Mouse (Mus musculus) adrenal gland, postnatal 10 days (tissue): ENCODE measurements around the gene Lsamp. TPM values are rescaled to one million over a fixed set of nuclear protein-coding genes. Genes with fewer than 3 reads are reported as not detected.

Source experiments
- DNase-seq: peaks from one replicate; pipeline ENCODE4 v3.0.0; 2021; ENCODE audit warnings: mixed read lengths
- long read RNA-seq, 2 experiments: library from polyadenylated mRNA; stranded (forward); transcript quantifications; one replicate each; pipeline ENCODE4 v2.0.0; 2021
- total RNA-seq, 2 experiments: library from RNA; stranded (reverse); gene quantifications; 2 replicates each; pipeline ENCODE4 v1.2.3; 2021

Gene Lsamp
- total RNA-seq, result 10 to 100 TPM in 1 of 2 experiments, 1 to 10 TPM in 1; 4.9 to 10.3 TPM
- long read RNA-seq, experiment 1, partial matches to known transcripts, result 0 of 5 reads
- long read RNA-seq, experiment 1, other reads (novel, unspliced or antisense), result 5 of 5 reads
- long read RNA-seq, experiment 2, result 0 reads

DNA sequence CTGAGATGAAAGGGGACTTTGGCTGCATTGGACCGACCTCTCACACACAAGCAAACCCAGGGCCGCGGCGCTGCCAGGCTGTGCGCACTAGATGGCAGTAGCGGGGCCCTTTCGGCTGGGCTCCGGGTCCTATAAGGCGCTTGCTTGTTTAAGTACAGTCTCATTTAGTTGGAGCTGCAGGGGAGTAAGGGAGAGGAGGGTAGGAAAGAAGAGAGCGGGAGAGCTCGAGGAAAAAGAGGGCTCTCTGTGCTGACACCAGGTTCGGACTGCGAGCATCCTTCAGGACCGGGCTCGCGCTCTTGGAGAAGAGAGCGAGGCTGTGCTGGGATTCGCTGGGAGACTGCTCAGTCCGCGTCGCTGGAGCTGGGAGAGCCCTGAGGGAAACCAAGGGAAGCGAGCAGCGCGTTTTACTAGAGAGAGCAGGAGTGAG is at the start of gene Lsamp:
Lsamp (plus strand) TSS at position 157 of the 430 bp plus-strand sequence.
- peak; percentile 83 for DNase-seq

- no peak for DNase-seq
Observed at GRCm38 (mm10) chr16:39957686-39958085, 26.5 kb upstream of the Lsamp start.

DNA sequence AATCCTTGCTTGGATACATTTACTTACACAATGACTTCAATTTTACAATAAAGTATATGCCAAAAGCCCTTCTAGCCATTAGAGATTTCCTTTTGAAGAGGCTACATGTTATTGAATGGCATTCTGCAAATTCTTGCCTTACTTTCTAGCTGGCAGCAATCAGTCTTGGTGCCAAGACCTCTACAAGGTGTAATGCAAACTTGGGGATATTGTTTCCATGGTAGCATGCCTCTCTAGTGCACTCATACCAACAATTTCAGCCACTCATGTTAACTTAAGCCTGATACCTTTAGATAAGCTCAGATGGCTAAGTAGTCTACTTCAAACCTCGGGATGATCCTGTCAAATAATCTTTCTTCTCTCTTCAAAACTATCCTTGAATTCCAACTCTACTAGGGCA is 11.4 kb upstream of the Lsamp start:
- no peak for DNase-seq

GRCm38 (mm10) chr16:39984635-39985291 is 602 bp downstream of the Lsamp start:
- peak; percentile 10 for DNase-seq

- peak; percentile 8 for DNase-seq
Observed at GRCm38 (mm10) chr16:39988466-39988865, 4.3 kb downstream of the Lsamp start.

DNA sequence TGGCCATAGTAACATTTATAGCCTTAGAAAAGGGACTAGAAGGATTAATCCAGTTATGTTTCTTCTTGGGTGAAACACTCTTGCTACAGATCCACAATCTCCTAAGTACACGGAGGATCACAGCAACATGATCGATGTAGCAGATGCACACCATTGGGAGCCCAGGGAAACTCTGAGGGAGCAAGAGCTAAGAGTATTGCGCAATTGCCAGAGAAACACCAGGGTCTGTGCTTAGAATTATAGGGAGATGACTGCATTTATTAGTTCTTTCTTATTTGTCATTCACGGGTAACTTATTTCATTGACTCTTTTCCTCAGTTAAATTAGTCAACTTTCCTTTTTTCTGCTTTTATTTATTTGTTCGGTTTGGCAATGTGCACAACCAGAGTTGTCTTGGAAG is 10.7 kb downstream of the Lsamp start:
- DNase-seq, result no peak

DNA sequence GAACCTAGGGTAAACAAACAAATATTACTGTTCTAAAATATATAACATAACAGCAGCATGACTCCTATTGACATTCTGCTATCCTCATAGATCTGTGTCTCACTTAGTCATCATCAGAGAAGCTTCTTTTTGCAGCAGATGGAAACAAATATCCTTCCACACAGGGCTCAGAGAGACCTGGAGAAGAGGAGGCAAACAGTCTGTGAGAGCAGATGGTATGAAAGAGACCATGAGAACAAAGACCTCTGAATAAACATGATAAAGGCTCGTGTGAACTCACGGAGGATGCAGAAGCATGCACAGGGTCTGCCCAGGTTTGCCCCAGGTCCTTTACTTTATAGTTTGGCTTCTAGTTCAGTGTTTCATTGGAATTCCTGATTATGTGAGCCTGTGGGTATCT is 24.6 kb downstream of the Lsamp start:
- DNase-seq, result no peak

GRCm38 (mm10) chr16:40011106-40011505 is 26.9 kb downstream of the Lsamp start:
- DNase-seq, result no peak

- no peak for DNase-seq
Observed at GRCm38 (mm10) chr16:40022611-40023010, 38.5 kb downstream of the Lsamp start.

- DNase-seq, result no peak
Observed at GRCm38 (mm10) chr16:40036719-40037118, 52.6 kb downstream of the Lsamp start.

- no peak for DNase-seq
Observed at GRCm38 (mm10) chr16:40059546-40059945, 75.4 kb downstream of the Lsamp start.

- no peak for DNase-seq
Observed at GRCm38 (mm10) chr16:40059968-40060367, 75.8 kb downstream of the Lsamp start.

DNA sequence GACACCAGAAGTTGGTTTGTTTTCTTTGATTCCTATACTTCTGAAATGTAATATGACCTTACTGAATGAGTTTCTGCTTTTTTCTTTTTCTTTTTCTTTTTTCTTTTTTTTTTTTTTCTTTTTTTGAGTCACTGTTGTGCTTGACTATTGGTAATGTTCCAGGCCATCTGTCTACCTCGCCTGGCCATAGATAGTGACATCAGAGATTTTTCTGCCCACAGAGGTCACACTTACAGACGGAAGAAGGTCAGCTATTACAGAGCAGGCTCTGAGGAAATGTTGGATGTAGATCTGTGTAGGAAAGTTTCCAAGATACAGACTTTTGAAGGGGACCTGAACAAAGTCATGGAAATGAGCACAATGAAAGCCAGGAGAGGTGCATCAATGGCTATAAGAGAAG is 76.3 kb downstream of the Lsamp start:
- DNase-seq, result no peak

DNA sequence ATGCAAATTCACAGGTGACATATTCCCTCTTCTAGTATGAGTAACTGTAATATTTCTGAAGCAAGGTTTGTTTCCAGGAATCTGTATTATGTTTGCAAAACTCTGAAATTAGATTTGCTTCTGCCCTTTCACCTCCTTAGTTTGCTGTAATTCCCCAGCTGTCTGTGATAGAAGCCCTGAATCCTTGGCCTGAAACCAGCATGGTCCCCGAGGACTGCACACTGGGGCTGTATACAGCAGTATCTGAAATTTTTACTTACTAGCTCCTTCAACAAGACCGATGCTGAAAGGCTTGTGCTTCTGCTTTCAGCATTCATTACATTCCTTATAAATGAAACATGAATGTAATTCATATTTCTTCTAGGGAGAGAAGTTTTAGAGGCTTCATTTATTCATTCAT is 91.4 kb downstream of the Lsamp start:
- peak; percentile 77 for DNase-seq

DNA sequence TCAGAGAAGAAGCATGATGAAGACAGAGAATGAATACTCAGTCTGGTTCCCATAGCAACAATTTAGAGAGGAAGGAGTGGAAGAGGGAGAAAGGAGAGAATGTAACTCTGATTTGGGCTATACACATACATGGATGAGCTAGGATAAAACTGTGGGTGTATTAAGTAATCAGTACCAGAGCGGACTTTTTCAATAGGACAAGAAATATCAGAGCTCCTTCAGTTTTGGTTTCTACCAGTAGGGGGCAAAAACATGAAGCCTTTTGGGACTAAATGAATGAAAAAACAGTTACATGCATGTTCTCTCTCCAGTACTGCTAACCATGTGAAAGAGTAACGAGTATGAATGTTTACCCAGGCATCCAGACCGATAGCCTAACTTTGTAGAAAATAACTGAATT is 96.1 kb downstream of the Lsamp start:
- no peak for DNase-seq

DNA sequence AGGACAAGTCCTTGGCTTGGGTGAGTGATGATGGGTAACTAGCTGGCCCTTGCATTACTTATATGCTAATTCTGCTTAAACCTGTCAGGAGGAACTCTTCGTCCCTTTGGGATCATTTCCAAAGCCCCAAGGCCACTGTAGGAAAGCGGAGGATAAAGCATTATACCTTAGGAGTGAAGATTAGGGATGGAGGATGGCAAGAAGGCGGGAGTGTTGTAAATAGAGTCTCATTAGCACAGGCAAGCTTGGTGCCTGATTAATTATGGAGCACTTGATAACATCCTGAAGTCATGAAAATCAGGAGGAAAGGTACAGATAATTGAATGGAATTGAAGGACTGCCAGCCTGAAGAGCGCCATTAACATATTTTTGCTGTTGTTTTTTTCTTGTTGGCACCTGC is 120.2 kb downstream of the Lsamp start:
- DNase-seq, result no peak

DNA sequence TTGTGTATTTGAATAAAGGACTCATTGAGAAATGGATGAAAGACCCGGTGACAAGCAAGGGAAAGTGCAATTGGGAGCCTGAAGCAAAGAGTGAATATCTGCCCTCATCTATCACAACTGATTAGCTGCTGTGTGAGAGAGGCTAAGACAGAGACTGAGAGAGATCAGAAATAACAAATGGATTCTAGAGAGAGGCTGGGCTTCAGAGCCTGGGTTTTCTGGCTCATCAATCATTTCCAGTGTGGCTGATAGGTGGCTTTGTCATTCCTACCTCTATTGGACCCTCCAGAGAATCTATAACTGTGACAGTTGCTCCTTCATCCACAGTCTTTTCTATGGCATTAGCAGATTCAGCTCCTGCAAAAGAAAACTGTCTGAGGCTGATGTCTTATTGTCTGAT is 198.8 kb downstream of the Lsamp start:
- no peak for DNase-seq

GRCm38 (mm10) chr16:40187987-40188590 is 203.9 kb downstream of the Lsamp start:
- no peak for DNase-seq

- peak; percentile 64 for DNase-seq
Observed at GRCm38 (mm10) chr16:40194401-40194800, 210.2 kb downstream of the Lsamp start.

DNA sequence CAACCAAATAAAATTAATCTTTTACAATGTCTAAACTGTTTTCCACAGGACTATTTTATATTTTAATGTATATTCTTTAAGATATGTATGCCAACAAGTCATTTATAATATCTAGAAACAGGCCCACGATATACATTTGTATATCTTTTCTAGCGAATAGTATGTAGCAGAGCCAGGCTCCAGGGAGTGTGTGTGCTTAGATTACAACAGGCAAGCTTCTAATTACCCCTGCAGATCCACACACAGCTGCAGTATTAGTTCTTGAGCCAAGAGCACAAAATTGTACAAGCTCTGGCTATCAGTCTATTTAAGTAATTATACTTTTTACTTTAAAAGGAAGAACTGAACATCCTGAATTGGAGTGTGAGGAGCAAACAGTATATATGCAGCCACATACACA is 210.7 kb downstream of the Lsamp start:
- no peak for DNase-seq

- no peak for DNase-seq
Observed at GRCm38 (mm10) chr16:40228627-40229026, 244.5 kb downstream of the Lsamp start.

- no peak for DNase-seq
Observed at GRCm38 (mm10) chr16:40233066-40233465, 248.9 kb downstream of the Lsamp start.

- no peak for DNase-seq
Observed at GRCm38 (mm10) chr16:40234151-40234895, 250.2 kb downstream of the Lsamp start.
